Mouse (Mus musculus) C2C12 (cell line): Measurements from ENCODE around the gene Zfp36l2. TPM values are rescaled to one million over a fixed set of nuclear protein-coding genes. Genes with fewer than 3 reads are reported as not detected.

Experiments used
- H3K27me3 ChIP-seq: one replicate; pipeline ENCODE4 v1.6.1; 2011; ENCODE audit not compliant: control insufficient read depth, insufficient read depth, insufficient read length
- H3K36me3 ChIP-seq: one replicate; pipeline ENCODE4 v1.6.1; 2011; ENCODE audit not compliant: control insufficient read depth, insufficient read depth
- H3K4me3 ChIP-seq: one replicate; pipeline ENCODE4 v1.5.1; 2011; ENCODE audit warnings: mild to moderate bottlenecking, control low read depth; ENCODE audit not compliant: poor library complexity, insufficient read depth, severe bottlenecking
- H3K79me2 ChIP-seq: one replicate; pipeline ENCODE4 v1.6.1; 2011; ENCODE audit not compliant: control insufficient read depth, insufficient read depth
- H3K79me3 ChIP-seq: one replicate; pipeline ENCODE4 v1.6.1; 2011; ENCODE audit warnings: low read depth, control low read depth
- H3ac ChIP-seq: one replicate; pipeline ENCODE3; 2011; ENCODE audit warnings: low read depth; ENCODE audit not compliant: control insufficient read depth, insufficient read length
- CEBPB ChIP-seq: IDR thresholded peaks from one replicate; pipeline ENCODE4 v1.6.1; 2011; ENCODE audit warnings: low read depth, mild to moderate bottlenecking, control low read depth, moderate library complexity
- CTCF ChIP-seq: IDR thresholded peaks from one replicate; pipeline ENCODE4 v1.5.1; 2011; ENCODE audit not compliant: control insufficient read depth, insufficient read depth, insufficient read length
- FOSL1 ChIP-seq: IDR thresholded peaks from one replicate; pipeline ENCODE4 v1.8.0; 2011; ENCODE audit warnings: mild to moderate bottlenecking, low read length; ENCODE audit not compliant: poor library complexity, insufficient read depth, severe bottlenecking
- MAX ChIP-seq: IDR thresholded peaks from one replicate; pipeline ENCODE4 v1.6.1; 2011; ENCODE audit warnings: mild to moderate bottlenecking, control low read depth
- MYOD1 ChIP-seq: IDR thresholded peaks from one replicate; pipeline ENCODE4 v1.6.1; 2011; ENCODE audit warnings: low read depth; ENCODE audit not compliant: control insufficient read depth, insufficient read length
- MYOG ChIP-seq: IDR thresholded peaks from one replicate; pipeline ENCODE4 v1.6.1; 2011; ENCODE audit not compliant: control insufficient read depth, insufficient read length; ENCODE audit errors: extremely low read depth
- USF1 ChIP-seq: IDR thresholded peaks from one replicate; pipeline ENCODE4 v1.6.1; 2011; ENCODE audit warnings: low read depth, mild to moderate bottlenecking, control low read depth, moderate library complexity
- polyA plus RNA-seq: library from polyadenylated mRNA; unstranded; fragments of >200 nt; fragmentation: generic; extraction: Trizol; gene quantifications from one replicate; pipeline ENCODE4 v1.2.1, GENCODE M21; 2012; ENCODE audit warnings: missing spikeins

The Zfp36l2 gene
- polyA plus RNA-seq, 1 experiment, result 61.8 TPM

DNA sequence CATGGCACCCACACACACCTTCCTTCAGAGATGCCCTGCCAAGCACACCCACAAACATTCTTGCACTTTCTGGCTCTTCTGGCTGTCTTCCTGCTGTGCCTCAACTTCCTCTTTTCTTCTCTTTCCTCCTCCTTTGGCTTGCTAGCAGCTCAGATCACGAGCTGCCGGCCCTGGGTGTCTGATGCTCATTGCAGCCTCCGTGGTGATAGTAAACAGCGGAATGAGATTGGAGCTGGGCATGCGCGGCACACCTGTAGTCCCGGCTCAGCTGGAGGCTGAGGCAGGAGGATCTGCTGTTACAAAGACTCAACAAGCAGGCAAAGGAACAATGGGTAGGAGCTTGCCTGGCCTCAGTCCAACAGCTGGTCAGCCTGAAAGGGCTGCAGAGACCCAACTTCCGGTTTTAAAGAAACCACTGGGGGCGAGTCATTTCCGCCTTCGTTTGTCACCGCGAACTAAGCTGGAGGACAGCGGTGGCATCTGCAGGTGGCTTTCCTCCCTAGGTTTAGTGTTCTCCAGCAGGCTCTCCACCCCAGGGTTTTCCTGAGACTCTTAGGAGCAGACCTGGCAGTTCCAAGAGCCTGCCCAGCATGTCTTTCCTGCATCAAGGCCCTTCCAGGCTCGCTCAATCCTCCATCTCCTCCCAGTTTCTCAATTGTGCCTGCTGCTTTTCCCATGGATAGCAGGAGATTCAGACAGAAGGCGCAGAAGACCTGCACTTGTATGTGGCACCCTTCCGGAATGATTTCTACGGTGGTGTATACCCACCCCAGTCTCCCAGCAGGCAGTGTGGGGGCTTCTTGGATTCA is 6.0 kb downstream of the Zfp36l2 start:
- no peak overlapping the region for H3K4me3 ChIP-seq
- H3K79me3 ChIP-seq, result peaks cover 25% of the 10 kb centered on the region
- no peaks in the 10 kb centered on the region for H3K27me3 ChIP-seq
- TF ChIP-seq MYOD1, result no peak
- no peak for TF ChIP-seq CEBPB
- TF ChIP-seq MAX, result no peak
- no peak for TF ChIP-seq USF1
- no peak for TF ChIP-seq FOSL1
- TF ChIP-seq MYOG, result no peak
- no peak for TF ChIP-seq CTCF
- H3ac ChIP-seq, result no peak overlapping the region
- peaks cover 43% of the 10 kb centered on the region for H3K79me2 ChIP-seq
- H3K36me3 ChIP-seq, result peaks cover 21% of the 10 kb centered on the region

DNA sequence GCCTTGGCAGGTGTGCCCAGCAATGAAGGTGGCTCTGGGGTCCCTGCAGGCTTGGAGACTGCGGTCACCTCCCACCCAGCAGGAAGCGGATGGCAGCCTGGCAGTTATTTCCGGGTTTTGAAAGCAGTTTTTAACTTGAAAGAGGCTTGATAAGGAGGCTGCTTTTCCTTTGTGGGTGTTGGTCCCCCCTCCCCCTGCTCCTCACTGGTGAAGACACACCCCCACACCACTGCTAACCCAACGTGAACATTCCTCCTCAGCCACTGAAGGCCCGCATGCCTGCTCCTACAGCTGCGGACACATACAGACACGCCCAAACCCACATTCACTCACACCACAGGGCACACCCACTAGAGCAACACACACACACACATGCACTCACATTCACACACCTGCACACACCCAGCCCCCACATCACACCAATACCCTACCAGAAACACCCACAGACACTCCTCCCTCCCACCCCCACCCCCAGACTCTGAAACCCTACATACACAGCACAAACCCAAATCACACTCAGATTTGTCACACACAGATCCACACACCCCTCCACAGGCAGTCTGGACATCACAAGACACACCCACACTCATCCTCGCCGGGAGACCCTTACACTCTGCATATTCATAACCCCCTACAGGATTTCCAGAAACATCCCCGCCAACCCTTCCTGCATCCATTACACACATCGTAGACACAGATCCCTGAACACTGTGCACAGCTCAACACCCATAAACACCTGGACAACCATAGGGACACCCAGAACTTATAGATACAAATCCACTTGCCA is 6.8 kb downstream of the Zfp36l2 start:
- H3K4me3 ChIP-seq, result no peak overlapping the region
- no peak overlapping the region for H3ac ChIP-seq
- TF ChIP-seq CTCF (no peak), MAX (peak; percentile 53)
- H3K79me2 ChIP-seq, result peaks cover 35% of the 10 kb centered on the region
- peaks cover 21% of the 10 kb centered on the region for H3K79me3 ChIP-seq
- H3K36me3 ChIP-seq, result peaks cover 14% of the 10 kb centered on the region
- no peaks in the 10 kb centered on the region for H3K27me3 ChIP-seq

DNA sequence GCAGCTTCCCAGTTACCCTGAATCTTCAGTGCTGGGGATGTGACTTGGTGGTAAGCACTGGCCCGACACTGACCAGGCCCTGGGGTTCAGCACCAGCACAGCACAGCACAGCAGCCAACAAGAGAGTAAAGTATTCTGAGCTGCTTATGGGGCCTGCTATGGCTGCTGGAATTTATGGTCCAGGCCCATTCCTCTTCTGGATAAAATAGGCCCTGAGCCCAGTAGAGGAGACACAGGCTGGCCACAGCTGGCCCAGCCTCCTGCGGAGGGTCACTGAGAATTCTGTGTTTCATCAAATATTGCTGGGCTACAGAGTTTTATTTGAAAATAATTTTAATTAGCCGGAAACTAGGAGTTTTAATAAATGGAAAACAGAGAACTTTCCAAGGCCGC is 7.8 kb downstream of the Zfp36l2 start:
- no peak for TF ChIP-seq MAX
- no peak for TF ChIP-seq CTCF
- TF ChIP-seq CEBPB, result no peak
- Histone ChIP-seq H3K79me2 (peaks cover 26% of the 10 kb centered on the region), H3K79me3 (peaks cover 14% of the 10 kb centered on the region), H3ac (no peak overlapping the region), H3K4me3 (no peak overlapping the region), H3K36me3 (peaks cover 5% of the 10 kb centered on the region), H3K27me3 (no peaks in the 10 kb centered on the region)

- H3K79me2 ChIP-seq, result peaks cover 20% of the 10 kb centered on the region
- H3K4me3 ChIP-seq, result no peak overlapping the region
- H3K79me3 ChIP-seq, result peaks cover 10% of the 10 kb centered on the region
- H3K27me3 ChIP-seq, result no peaks in the 10 kb centered on the region
- no peaks in the 10 kb centered on the region for H3K36me3 ChIP-seq
- no peak overlapping the region for H3ac ChIP-seq
- no peak for TF ChIP-seq FOSL1
- TF ChIP-seq CEBPB, result no peak
- TF ChIP-seq CTCF, result no peak
- no peak for TF ChIP-seq USF1
- TF ChIP-seq MYOD1, result no peak
Measured at GRCm38 (mm10) chr17:84179026-84179972, 8.4 kb downstream of the Zfp36l2 start.

DNA sequence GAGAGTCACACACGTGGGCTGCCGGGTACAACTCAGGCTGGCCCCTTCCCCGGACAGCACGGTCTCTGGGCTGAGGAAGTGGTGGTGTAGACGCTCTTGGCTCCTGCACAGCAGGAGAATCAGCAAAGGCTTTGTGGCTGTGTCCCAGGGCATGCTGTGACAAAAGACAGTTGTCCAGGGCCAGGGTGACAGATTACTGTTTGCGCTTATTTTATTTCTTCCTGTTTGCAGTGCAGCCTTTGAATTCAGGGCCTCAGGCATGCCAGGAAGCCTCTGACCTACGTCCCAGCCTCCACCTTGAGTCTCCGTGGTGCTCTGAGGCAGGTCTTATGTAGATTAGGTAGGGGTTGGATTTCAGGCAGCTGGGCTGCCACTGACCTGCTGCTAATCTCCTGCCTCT is 10.3 kb downstream of the Zfp36l2 start:
- Histone ChIP-seq H3ac (no peak overlapping the region), H3K27me3 (no peaks in the 10 kb centered on the region), H3K36me3 (no peaks in the 10 kb centered on the region), H3K79me2 (peaks cover 5% of the 10 kb centered on the region), H3K79me3 (peaks cover 2% of the 10 kb centered on the region), H3K4me3 (no peak overlapping the region)
- no peak for TF ChIP-seq USF1
- no peak for TF ChIP-seq FOSL1
- TF ChIP-seq MYOG, result no peak
- no peak for TF ChIP-seq CTCF
- TF ChIP-seq MYOD1, result no peak
- TF ChIP-seq MAX, result no peak
- TF ChIP-seq CEBPB, result no peak
